Mouse (Mus musculus) right cerebral cortex, adult 2 months (tissue): ENCODE measurements around the gene Fzd7.
"Not testable (repeated sequence)": the region's sequence is repeated elsewhere in the genome, so short reads cannot be mapped to it uniquely, and the experiment has no call there.

ENCODE experiments used
- DNase-seq, 2 experiments: peaks; one replicate each; pipeline ENCODE4 v3.0.0; 2021 to 2022; ENCODE audit warnings: low spot score in 2 of 2

Fzd7 gene

GRCm38 (mm10) chr1:59482331-59482695 lies at the start of gene Fzd7:
Gene Fzd7 (plus strand): TSS chr1:59482424.
- no peak for DNase-seq

DNA sequence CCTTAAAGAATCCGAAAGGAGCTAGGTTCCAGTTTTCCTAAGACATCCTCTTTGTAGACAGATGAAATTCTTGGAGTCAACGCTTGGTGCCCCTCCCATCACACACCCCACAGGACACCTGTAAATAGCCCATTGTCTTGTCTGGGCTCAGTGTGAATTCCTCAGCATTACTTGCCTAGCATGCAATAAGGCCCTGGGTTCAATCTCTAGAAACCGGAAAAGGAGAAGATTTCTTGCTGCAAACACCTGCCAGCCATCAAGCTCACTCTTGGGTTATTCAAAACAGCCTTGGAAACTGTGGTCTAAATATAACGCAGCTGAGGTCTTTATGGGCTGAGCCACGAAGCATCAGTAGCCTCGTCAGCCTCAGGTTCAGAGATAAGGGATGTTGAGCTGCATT lies 48.9 kb upstream of the Fzd7 start:
- no peak for DNase-seq

DNA sequence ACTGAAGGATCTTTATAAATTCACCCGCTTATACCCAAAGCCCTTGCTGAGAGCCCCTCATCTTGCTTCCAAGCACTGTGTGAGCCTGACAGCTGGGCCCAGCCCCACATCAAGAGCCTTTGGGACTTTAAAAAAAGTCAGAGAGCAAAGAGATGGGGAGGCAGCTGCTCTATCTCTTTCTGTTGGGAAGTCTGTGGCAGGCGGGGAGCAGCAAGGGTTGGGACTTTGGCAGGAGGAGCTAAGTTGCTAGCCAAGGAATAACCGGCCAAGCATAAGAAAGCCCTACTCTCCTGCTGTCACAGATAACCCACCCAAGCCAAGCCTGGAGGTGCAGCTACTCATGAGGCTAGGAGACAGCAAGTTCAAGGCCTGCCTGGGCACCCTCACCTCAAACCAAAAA lies 48.2 kb upstream of the Fzd7 start:
- no peak for DNase-seq

- DNase-seq, result no peak
Observed at GRCm38 (mm10) chr1:59435270-59435669, 47.0 kb upstream of the Fzd7 start.

- DNase-seq, result no peak
Observed at GRCm38 (mm10) chr1:59436321-59436720, 45.9 kb upstream of the Fzd7 start.

- DNase-seq, result no peak
Observed at GRCm38 (mm10) chr1:59437927-59438326, 44.3 kb upstream of the Fzd7 start.

DNA sequence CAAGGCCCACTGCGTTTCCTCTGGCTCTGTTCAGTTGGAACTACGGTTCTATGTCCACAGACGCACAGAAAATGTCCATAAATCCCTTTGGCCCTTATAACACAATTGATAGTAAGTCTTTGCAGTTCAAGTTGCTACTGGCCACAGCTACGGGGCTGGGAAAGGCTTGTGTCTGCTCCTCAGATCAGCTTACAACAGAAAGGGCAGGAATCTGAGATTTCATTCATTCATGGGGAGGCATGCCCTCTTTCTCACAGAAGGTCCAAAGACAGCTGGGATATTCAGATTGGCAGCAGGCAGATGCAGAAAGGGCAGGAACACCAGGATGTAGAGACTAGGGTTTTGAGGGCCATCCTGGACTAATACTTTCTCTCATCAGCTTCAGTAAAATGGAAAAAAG lies 43.9 kb upstream of the Fzd7 start:
- DNase-seq, result no peak

GRCm38 (mm10) chr1:59439252-59439651 lies 43.0 kb upstream of the Fzd7 start:
- DNase-seq, result no peak

DNA sequence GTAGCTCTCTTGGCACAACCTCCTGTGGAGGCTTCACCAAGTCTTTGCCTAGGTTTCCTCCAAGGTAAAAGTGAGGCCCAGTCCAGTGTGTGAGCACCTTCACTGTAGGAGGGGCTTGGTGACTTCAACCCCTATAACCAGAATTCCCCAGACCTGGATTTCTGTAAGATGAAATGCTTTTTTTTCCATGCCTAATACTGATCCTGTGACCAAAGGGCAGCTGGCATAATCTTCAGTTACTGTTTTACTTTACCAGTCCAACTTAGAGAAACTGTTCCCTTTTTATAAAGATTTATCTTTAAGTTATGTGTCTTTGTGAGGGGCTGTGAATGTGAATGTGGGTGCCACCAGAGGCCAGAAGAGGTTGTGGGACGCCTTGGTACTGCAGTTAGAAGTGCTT lies 42.3 kb upstream of the Fzd7 start:
- no peak for DNase-seq

GRCm38 (mm10) chr1:59442721-59443120 lies 39.5 kb upstream of the Fzd7 start:
- not testable (repeated sequence) for DNase-seq

GRCm38 (mm10) chr1:59444127-59444660 lies 38.0 kb upstream of the Fzd7 start:
- no peak for DNase-seq

DNA sequence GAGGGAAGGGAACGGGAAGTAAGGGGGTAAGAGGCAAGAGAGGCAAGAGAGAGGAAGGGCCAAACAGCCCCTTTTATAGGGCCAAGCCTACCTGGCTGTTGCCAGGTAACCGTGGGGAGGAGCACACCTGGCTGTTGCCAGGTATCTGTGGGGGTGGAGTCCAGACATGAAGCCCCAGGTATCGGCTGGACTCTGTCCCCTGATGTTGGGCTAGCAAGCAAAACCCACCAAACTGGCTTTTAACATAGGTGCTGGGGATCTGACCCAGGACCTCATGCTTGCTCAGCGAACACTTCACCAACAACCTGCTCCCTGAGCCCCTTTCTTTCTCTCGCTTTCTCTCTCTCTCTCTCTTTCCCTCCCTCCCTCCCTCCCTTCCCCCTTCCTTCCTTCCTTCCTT lies 37.0 kb upstream of the Fzd7 start:
- no peak for DNase-seq

DNA sequence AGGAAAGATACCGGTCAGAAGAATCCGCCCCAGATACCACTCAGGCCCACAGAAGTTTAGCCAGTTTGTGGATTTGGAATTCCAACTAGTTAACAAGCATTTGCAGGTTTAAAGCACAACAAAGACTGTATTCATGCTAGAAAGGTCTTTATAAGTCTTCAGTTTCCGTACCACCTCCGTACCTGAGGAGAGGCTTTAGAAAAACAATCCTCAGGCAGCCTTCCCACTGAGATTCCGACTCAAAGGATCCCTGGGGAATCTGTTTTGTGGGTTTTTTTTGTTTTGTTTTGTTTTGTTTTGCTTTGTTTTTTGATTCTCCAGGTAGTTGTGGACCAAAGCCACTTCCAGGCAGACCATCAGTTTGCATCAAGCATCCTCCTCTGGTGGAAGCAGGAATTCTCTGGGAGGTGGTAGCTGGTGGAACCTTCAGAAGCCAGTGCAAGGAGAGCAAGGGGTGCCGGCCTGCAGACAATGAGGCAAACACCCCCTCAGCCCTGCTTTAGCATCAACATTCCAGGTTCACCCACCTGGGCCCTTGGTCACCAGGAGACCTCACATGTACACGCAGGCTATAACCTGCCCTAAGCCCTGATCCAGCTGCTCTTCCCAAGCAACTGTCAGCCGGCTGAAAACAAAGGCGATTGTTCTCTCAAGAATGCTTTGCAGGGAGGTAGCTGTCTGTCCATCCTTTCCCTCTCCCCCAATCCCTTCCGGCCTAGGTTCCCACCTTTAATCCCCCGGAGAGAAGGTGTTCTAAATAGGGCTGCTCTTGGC lies 33.5 kb upstream of the Fzd7 start:
- DNase-seq, result no peak

DNA sequence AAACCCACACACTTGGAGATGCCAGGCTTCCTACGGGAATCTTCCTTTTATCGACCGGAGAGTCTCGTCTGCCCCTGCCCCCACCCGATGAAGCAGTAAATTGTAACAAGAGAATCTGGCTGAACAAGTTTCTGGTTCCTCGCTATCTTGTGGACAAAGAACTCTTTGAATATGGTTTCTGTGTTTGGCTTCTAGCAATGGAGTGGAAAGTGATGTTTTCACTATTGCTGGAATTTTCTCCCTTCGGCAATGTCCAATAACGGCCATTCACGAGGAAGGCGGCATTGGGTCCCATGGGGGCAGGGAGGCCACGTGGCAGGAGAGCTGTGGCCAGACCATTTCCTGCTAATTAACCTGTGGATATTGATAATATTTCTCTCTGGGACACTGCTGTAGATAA lies 32.8 kb upstream of the Fzd7 start:
- DNase-seq, result no peak

DNA sequence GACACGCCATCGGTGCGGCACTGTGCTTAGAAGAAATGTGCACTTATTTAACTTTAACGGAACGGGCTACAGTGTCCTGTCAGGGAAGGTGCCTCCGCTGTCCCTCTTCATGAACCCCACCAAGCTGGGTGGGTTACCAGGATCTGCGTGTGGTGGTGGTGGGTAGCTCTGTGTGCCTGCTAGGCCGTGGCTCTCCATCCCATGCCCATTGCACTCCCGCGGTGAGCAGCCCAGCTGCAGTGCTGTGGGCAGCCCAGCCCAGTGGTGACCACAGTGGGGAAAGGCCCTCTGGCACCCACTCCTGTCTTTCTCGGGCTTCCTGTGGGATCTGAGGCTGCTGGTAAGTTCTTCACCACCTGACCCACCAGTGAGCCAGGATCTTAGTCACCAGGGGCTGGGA lies 31.3 kb upstream of the Fzd7 start:
- no peak for DNase-seq

- no peak for DNase-seq
Observed at GRCm38 (mm10) chr1:59451584-59451983, 30.6 kb upstream of the Fzd7 start.

GRCm38 (mm10) chr1:59456825-59457224 lies 25.4 kb upstream of the Fzd7 start:
- no peak for DNase-seq

DNA sequence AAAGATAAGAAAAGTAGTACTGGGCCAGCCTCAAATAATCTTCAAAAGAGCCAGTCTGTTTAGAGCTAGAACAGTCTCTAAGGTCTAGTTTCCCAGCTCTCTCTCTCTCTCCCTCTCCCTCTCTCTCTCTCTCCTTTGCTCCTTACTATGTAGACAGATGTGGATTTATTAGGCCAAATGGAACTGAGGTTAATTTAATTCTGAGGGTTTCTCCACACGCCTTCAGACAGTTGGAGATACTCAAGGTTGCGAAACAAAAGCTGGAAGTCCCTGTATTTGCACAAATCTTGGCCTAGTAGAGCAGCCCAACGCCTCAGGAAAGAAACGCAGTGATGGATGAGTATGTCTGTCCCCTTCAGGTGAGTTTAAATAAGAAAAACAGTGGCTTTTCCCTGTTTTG lies 24.4 kb upstream of the Fzd7 start:
- DNase-seq, result no peak

DNA sequence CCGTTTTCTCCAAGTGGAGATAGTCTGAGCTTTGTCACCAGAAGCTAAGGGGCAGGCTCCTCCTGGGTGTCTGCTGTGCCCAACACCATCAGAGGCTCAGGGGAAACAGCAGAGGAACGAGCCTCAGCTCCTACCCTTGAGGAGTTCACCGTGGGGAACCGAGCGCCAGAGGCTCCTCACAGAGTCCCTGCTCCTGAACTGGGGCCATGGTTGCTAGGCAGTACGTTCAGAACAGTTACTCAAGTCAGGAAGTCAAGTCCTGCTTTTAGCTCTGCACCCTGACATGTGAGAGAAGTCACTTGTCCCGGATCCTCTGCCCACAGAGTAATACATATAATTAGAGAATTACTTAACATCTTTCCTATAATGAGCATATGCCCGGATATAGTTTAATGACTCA lies 23.3 kb upstream of the Fzd7 start:
- DNase-seq, result no peak

- no peak for DNase-seq
Observed at GRCm38 (mm10) chr1:59464696-59465639, 17.3 kb upstream of the Fzd7 start.

DNA sequence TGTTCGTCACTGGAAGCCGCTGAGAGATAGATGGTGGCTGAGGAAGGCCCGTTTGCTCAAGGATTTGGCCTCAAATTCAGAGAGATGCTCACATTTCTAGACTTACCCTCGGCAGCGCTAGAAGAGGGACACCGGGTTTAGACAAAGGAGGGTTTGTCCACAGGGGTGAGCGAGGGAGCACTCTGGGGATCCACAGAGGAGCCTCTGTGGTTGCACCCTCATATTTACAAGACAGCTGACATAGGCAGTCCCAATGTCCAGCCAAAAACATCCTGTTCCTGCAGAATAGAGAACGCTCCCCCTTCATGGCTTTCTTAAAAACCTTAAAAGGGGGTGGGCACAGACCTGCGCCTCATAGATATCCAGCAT lies 16.6 kb upstream of the Fzd7 start:
- DNase-seq, result no peak

DNA sequence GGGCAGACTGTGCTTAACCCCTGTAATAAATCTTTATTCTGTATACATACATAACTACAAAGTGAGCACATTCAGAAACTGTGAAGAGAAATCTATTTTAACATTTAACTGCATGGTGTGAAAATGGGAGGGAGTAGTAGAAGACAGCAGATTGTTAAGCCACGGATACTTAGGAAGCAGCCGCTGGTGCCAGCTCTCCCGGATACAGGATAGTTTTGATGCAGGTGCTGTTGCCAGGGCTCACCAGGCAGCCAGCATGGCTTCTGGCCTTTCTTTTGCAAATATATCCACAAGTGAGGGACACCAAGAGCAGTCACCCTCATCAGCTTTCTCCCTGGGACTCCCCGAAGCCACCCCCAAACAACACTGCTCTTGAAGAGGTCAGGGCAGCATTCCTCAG lies 13.1 kb upstream of the Fzd7 start:
- DNase-seq, result no peak

DNA sequence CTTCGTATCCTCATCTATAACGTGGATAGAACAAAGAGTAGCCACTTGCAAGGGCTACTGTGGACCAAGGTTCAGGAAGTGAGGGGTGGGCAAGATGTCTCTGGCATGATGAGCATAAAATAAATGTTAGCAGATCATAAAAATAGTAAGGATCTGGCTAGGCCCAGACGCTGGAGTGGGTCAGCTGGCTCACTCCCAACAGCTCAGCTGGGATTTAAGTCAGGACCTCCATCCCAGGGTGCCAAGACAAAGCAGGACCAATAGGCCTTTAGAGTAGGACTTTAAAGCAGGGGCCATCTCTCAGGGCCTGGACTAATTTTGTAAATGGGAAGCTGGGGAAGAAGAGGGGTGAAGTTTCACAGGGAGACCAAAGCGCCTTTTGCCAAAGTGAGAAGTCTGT lies 11.5 kb upstream of the Fzd7 start:
- DNase-seq, result no peak
